Mouse (Mus musculus) kidney, adult 2 months (tissue): ENCODE measurements around the gene Vangl2.

ENCODE experiments used
- CTCF ChIP-seq: fragments of 200-500 bp; conservative IDR thresholded peaks from 2 replicates; pipeline ENCODE4 v1.5.1; 2011; ENCODE audit warnings: low read depth, mild to moderate bottlenecking, control low read depth, low read length, moderate library complexity, mixed read lengths; ENCODE audit not compliant: insufficient read depth, insufficient read length
- POLR2A ChIP-seq: fragments of 200-500 bp; IDR thresholded peaks from one replicate; pipeline ENCODE4 v1.6.1; 2011; ENCODE audit warnings: low read depth, low read length, control low read depth

- TF ChIP-seq CTCF: no peak
- TF ChIP-seq POLR2A: no peak
Observed at GRCm38 (mm10) chr1:172061217-172061616, 33.0 kb upstream of the Vangl2 start.
